Mouse (Mus musculus) stomach, embryonic 14.5 days (tissue): ENCODE measurements around the gene Ptpn5. TPM values are rescaled to one million over a fixed set of nuclear protein-coding genes. Genes with fewer than 3 reads are reported as not detected.

Source experiments
- ATAC-seq: fragments of 200-750 bp; cut with Nextera tagmentation; 2 replicates; pipeline ENCODE4 v1.8.0; 2017; ENCODE audit warnings: low read depth, moderate TSS enrichment; ENCODE audit not compliant: insufficient number of reproducible peaks, insufficient read depth, low FRiP score
- H3K27ac ChIP-seq: fragments of 300-500 bp; sonication (generic); 2 replicates; pipeline ENCODE4 v1.5.1; 2014; ENCODE audit warnings: mild to moderate bottlenecking, low read length, moderate library complexity, mixed read lengths
- H3K27me3 ChIP-seq: fragments of 300-500 bp; sonication (generic); 2 replicates; pipeline ENCODE4 v1.6.1; 2014; ENCODE audit warnings: low read length, control low read depth, mixed read lengths; ENCODE audit not compliant: control insufficient read depth, insufficient read depth
- H3K36me3 ChIP-seq: fragments of 300-500 bp; sonication (generic); 2 replicates; pipeline ENCODE4 v1.6.1; 2014; ENCODE audit warnings: mild to moderate bottlenecking, control low read depth, low read length, moderate library complexity, mixed read lengths; ENCODE audit not compliant: control insufficient read depth, insufficient read depth
- H3K4me1 ChIP-seq: fragments of 300-500 bp; sonication (generic); 2 replicates; pipeline ENCODE4 v1.6.1; 2014; ENCODE audit warnings: low read length, control low read depth, mixed read lengths; ENCODE audit not compliant: control insufficient read depth, insufficient read depth
- H3K4me2 ChIP-seq: fragments of 300-500 bp; sonication (generic); replicated peaks from 2 replicates; pipeline ENCODE4 v1.6.1; 2014; ENCODE audit warnings: low read depth, low read length, control low read depth
- H3K4me3 ChIP-seq: fragments of 300-500 bp; sonication (generic); 2 replicates; pipeline ENCODE4 v1.5.1; 2014; ENCODE audit warnings: low read depth, low read length, control low read depth
- H3K9ac ChIP-seq: fragments of 300-500 bp; sonication (generic); replicated peaks from 2 replicates; pipeline ENCODE4 v1.6.1; 2014; ENCODE audit warnings: low read depth, mild to moderate bottlenecking, control low read depth, low read length, moderate library complexity, mixed read lengths
- H3K9me3 ChIP-seq: fragments of 300-500 bp; sonication (generic); 2 replicates; pipeline ENCODE4 v1.6.1; 2016; ENCODE audit warnings: low read depth, low read length, control low read depth; ENCODE audit not compliant: control insufficient read depth
- WGBS: fragments of 180-500 bp; shearing (Covaris S2); extraction: QIAGEN DNeasy Blood & Tissue Kit; methylation state at CpG from one replicate; pipeline ENCODE4 v1.1.7; 2014; 5-methylcytosine and 5-hydroxymethylcytosine counted together
- polyA plus RNA-seq: library from polyadenylated mRNA; unstranded; fragments of >200 nt; fragmentation: Nextera tagmentation; extraction: Ambion mirVana; gene quantifications from 2 replicates; pipeline ENCODE4 v1.2.1, GENCODE M21; 2014

Ptpn5 gene
- polyA plus RNA-seq, 1 experiment from 2014 or later, result 2.2 TPM

- Histone ChIP-seq H3K27ac (no peak overlapping the region), H3K4me1 (peaks cover 5% of the 10 kb centered on the region; the same call in 1 of the 2 replicates), H3K27me3 (no peaks in the 10 kb centered on the region), H3K9me3 (no peaks in the 10 kb centered on the region), H3K4me2 (no peak overlapping the region), H3K4me3 (no peak overlapping the region), H3K9ac (no peak overlapping the region), H3K36me3 (no peaks in the 10 kb centered on the region)
- WGBS, result 32% methylated on average over 6 of the region's 6 CpGs
- peak; percentile 59; the same call in 1 of the 2 replicates for ATAC-seq
Measured at GRCm38 (mm10) chr7:47081277-47081676, 52.2 kb downstream of the Ptpn5 start.

GRCm38 (mm10) chr7:47080868-47081267, 52.6 kb downstream of the Ptpn5 start:
- Histone ChIP-seq H3K27ac (no peak overlapping the region), H3K4me2 (no peak overlapping the region), H3K4me1 (peaks cover 5% of the 10 kb centered on the region; the same call in 1 of the 2 replicates), H3K27me3 (no peaks in the 10 kb centered on the region), H3K9me3 (no peaks in the 10 kb centered on the region), H3K36me3 (no peaks in the 10 kb centered on the region), H3K4me3 (no peak overlapping the region), H3K9ac (no peak overlapping the region)
- ATAC-seq, result no peak
- WGBS, result 68% methylated on average over 3 of the region's 3 CpGs

- no peak for ATAC-seq
- no peaks in the 10 kb centered on the region for H3K36me3 ChIP-seq
- 68% methylated on average over 8 of the region's 8 CpGs for WGBS
- no peak overlapping the region for H3K4me2 ChIP-seq
- peaks cover 12% of the 10 kb centered on the region for H3K4me1 ChIP-seq
- no peak overlapping the region for H3K27ac ChIP-seq
- no peak overlapping the region for H3K9ac ChIP-seq
- H3K27me3 ChIP-seq, result no peaks in the 10 kb centered on the region
- H3K4me3 ChIP-seq, result no peak overlapping the region
- no peaks in the 10 kb centered on the region for H3K9me3 ChIP-seq
Measured at GRCm38 (mm10) chr7:47077451-47077850, 56.0 kb downstream of the Ptpn5 start.

- Histone ChIP-seq H3K36me3 (no peaks in the 10 kb centered on the region), H3K4me3 (no peak overlapping the region), H3K9ac (no peak overlapping the region), H3K4me2 (no peak overlapping the region), H3K27ac (no peak overlapping the region), H3K9me3 (no peaks in the 10 kb centered on the region), H3K4me1 (peaks cover 12% of the 10 kb centered on the region), H3K27me3 (no peaks in the 10 kb centered on the region)
- WGBS, result 69% methylated on average over 3 of the region's 3 CpGs
- no peak for ATAC-seq
Measured at GRCm38 (mm10) chr7:47076729-47077128, 56.8 kb downstream of the Ptpn5 start.

- Histone ChIP-seq H3K4me2 (no peak overlapping the region), H3K9me3 (no peaks in the 10 kb centered on the region), H3K4me1 (peaks cover 12% of the 10 kb centered on the region), H3K9ac (no peak overlapping the region), H3K36me3 (no peaks in the 10 kb centered on the region), H3K27me3 (no peaks in the 10 kb centered on the region), H3K27ac (no peak overlapping the region), H3K4me3 (no peak overlapping the region)
- ATAC-seq, result no peak
- WGBS, result 87% methylated on average over 6 of the region's 6 CpGs
Measured at GRCm38 (mm10) chr7:47076193-47076592, 57.3 kb downstream of the Ptpn5 start.

- H3K36me3 ChIP-seq, result no peaks in the 10 kb centered on the region
- peaks cover 8% of the 10 kb centered on the region; the same call in 1 of the 2 replicates for H3K4me1 ChIP-seq
- H3K4me3 ChIP-seq, result no peak overlapping the region
- no peak overlapping the region for H3K4me2 ChIP-seq
- H3K9me3 ChIP-seq, result no peaks in the 10 kb centered on the region
- 36% methylated on average over 18 of the region's 18 CpGs for WGBS
- H3K27me3 ChIP-seq, result no peaks in the 10 kb centered on the region
- H3K9ac ChIP-seq, result no peak overlapping the region
- ATAC-seq, result no peak
- H3K27ac ChIP-seq, result no peak overlapping the region; the same call in 1 of the 2 replicates
Measured at GRCm38 (mm10) chr7:47073536-47074521, 59.7 kb downstream of the Ptpn5 start.

GRCm38 (mm10) chr7:47072551-47072950, 60.9 kb downstream of the Ptpn5 start:
- WGBS, result 76% methylated on average over 5 of the region's 5 CpGs
- H3K9ac ChIP-seq, result no peak overlapping the region
- no peak overlapping the region for H3K4me3 ChIP-seq
- H3K27me3 ChIP-seq, result no peaks in the 10 kb centered on the region
- H3K36me3 ChIP-seq, result no peaks in the 10 kb centered on the region
- H3K4me2 ChIP-seq, result no peak overlapping the region
- no peak overlapping the region for H3K27ac ChIP-seq
- no peaks in the 10 kb centered on the region for H3K9me3 ChIP-seq
- ATAC-seq, result no peak
- peaks cover 8% of the 10 kb centered on the region; the same call in 1 of the 2 replicates for H3K4me1 ChIP-seq

GRCm38 (mm10) chr7:47067879-47068278, 65.6 kb downstream of the Ptpn5 start:
- Histone ChIP-seq H3K27me3 (no peaks in the 10 kb centered on the region), H3K4me2 (no peak overlapping the region), H3K9me3 (no peaks in the 10 kb centered on the region), H3K36me3 (no peaks in the 10 kb centered on the region), H3K4me1 (0 out of 2 replicates have a peak, but pooled peaks cover 2% of the 10 kb centered on the region), H3K27ac (no peak overlapping the region), H3K4me3 (no peak overlapping the region), H3K9ac (no peak overlapping the region)
- ATAC-seq, result no peak
- WGBS, result 66% methylated on average over 5 of the region's 5 CpGs
